Mouse (Mus musculus) lung, adult 2 months (tissue): ENCODE measurements around the gene Slc23a2.

Experiments used
- CTCF ChIP-seq: fragments of 200-500 bp; IDR thresholded peaks from 2 replicates; pipeline ENCODE4 v1.5.1; 2011; ENCODE audit warnings: mild to moderate bottlenecking, low read length, control low read depth; ENCODE audit not compliant: insufficient read depth
- POLR2A ChIP-seq: fragments of 200-500 bp; IDR thresholded peaks from 2 replicates; pipeline ENCODE4 v1.6.1; 2011; ENCODE audit warnings: low read depth, mild to moderate bottlenecking, control low read depth, low read length, borderline replicate concordance; ENCODE audit errors: extremely low read depth

GRCm38 (mm10) chr2:132006561-132007474, 138.1 kb downstream of the Slc23a2 start:
- TF ChIP-seq CTCF (no peak), POLR2A (no peak)
